Comparison of ENCODE assay signal across 8 mouse cellular contexts in the genomic region with DNA sequence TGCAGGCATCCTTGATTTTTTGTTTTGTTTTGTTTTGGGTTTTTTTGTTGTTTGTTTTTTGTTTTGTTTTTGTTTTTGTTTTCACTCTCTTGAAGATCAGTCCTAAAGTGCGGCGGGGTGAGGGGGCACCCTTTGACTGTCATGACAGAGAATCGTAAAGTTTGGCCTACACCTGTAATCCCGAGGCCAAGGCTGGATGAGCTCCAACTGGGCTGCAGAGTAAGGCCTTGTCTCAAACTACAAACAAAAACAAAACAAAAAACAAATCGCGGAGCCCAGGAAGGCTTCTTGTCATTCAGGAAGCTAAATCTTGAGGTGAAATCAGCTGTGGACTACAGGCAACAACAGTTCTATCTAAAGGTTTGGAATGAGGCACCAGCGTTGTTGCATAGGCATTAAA. TPM values are rescaled to one million over a fixed set of nuclear protein-coding genes. Genes with fewer than 3 reads are reported as not detected.
DNase-seq lines count a peak whose midpoint lies in the region; ATAC-seq lines count a peak whose summit lies in the region.

No protein-coding gene starts in this region.

- ATAC-seq in heart, embryonic 12.5 days (ENCODE audit: insufficient number of reproducible peaks, low FRiP score): no peak
- ATAC-seq in kidney, embryonic 15.5 days (replicated peaks; ENCODE audit: low FRiP score): no peak
- no peak for ATAC-seq in midbrain, embryonic 11.5 days (ENCODE audit: low FRiP score)
- ATAC-seq in megakaryocyte progenitor cell, adult 5-6 weeks (replicated peaks; ENCODE audit: poor library complexity): no peak

- intact Hi-C loops in left cerebral cortex, postnatal 36 days (cut with DNase I): no loop called here

- WGBS in heart, embryonic 12.5 days: 52% methylated on average over 7 of the region's 7 CpGs
- 38% methylated on average over 7 of the region's 7 CpGs for WGBS in kidney, embryonic 15.5 days
- WGBS in midbrain, embryonic 11.5 days: 57% methylated on average over 7 of the region's 7 CpGs

- H3K4me2 ChIP-seq in heart, embryonic 12.5 days: peak overlapping the region; percentile 97
- H3K4me2 ChIP-seq in kidney, embryonic 15.5 days: peak overlapping the region; percentile 71
- H3K4me2 ChIP-seq in midbrain, embryonic 11.5 days: peak overlapping the region; percentile 76

- H3K9ac ChIP-seq in heart, embryonic 12.5 days: peak overlapping the region; percentile 86
- H3K9ac ChIP-seq in kidney, embryonic 15.5 days: peak overlapping the region; percentile 78
- H3K9ac ChIP-seq in midbrain, embryonic 11.5 days (ENCODE audit: low read length): peak overlapping the region; percentile 87

- H3K4me1 ChIP-seq in heart, embryonic 12.5 days (replicated peaks): peaks cover 8% of the 10 kb centered on the region
- H3K4me1 ChIP-seq in kidney, embryonic 15.5 days: peaks cover 12% of the 10 kb centered on the region
- H3K4me1 ChIP-seq in midbrain, embryonic 11.5 days (ENCODE audit: control insufficient read depth, insufficient read depth, low read length): peaks cover 6% of the 10 kb centered on the region; the same call in 1 of the 2 replicates

- no peak overlapping the region for H3K27ac ChIP-seq in heart, embryonic 12.5 days (ENCODE audit: poor library complexity, severe bottlenecking)
- no peak overlapping the region for H3K27ac ChIP-seq in kidney, embryonic 15.5 days
- H3K27ac ChIP-seq in midbrain, embryonic 11.5 days (ENCODE audit: low read depth, low read length): no peak overlapping the region

- H3K27me3 ChIP-seq in heart, embryonic 12.5 days (replicated peaks): no peaks in the 10 kb centered on the region
- H3K27me3 ChIP-seq in kidney, embryonic 15.5 days: no peaks in the 10 kb centered on the region
- no peaks in the 10 kb centered on the region for H3K27me3 ChIP-seq in midbrain, embryonic 11.5 days (ENCODE audit: control insufficient read depth, insufficient read depth, low read length)

- H3K36me3 ChIP-seq in heart, embryonic 12.5 days: no peaks in the 10 kb centered on the region
- H3K36me3 ChIP-seq in kidney, embryonic 15.5 days: no peaks in the 10 kb centered on the region
- no peaks in the 10 kb centered on the region for H3K36me3 ChIP-seq in midbrain, embryonic 11.5 days (ENCODE audit: control insufficient read depth, insufficient read depth, low read length)

- H3K4me3 ChIP-seq in heart, embryonic 12.5 days: peak overlapping the region; percentile 97
- peak overlapping the region; percentile 81 for H3K4me3 ChIP-seq in kidney, embryonic 15.5 days (replicated peaks)
- peak overlapping the region; percentile 73 for H3K4me3 ChIP-seq in midbrain, embryonic 11.5 days (ENCODE audit: low read depth, low read length)

- no peaks in the 10 kb centered on the region for H3K9me3 ChIP-seq in heart, embryonic 12.5 days (replicated peaks)
- no peaks in the 10 kb centered on the region for H3K9me3 ChIP-seq in kidney, embryonic 15.5 days (replicated peaks)
- no peaks in the 10 kb centered on the region for H3K9me3 ChIP-seq in midbrain, embryonic 11.5 days (ENCODE audit: control insufficient read depth, low read length)

- peak; percentile 12 for DNase-seq in left cerebral cortex, postnatal 36 days (ENCODE audit: low spot score in 2 of 2)
- no peak for DNase-seq in left cerebral cortex, adult 11 months (ENCODE audit: low spot score)
- peak; percentile 79 for DNase-seq in cerebellum, adult 9-10 months
- no peak for DNase-seq in midbrain, embryonic 11.5 days (ENCODE audit: low spot score, missing footprints)
- DNase-seq in spleen, postnatal 36 days (ENCODE audit: low spot score in 2 of 2): no peak

RNA-seq across cellular contexts. Expression of a gene that starts 1.1 kb away (rescaled TPM):
- total RNA-seq in left cerebral cortex, postnatal 36 days (2021): 10 to 100 TPM; 40.2 to 40.3 TPM
- polyA plus RNA-seq in heart, embryonic 12.5 days (2016; fragmentation: Nextera tagmentation; extraction: Ambion mirVana): 30.2 and 32.1 TPM in 2 replicates
- polyA plus RNA-seq in kidney, embryonic 15.5 days (2015; fragmentation: Nextera tagmentation; extraction: Ambion mirVana): 31.0 and 34.1 TPM in 2 replicates
- polyA plus RNA-seq in midbrain, embryonic 11.5 days (2014; fragmentation: Nextera tagmentation; extraction: Ambion mirVana): 22.8 and 23.2 TPM in 2 replicates
- total RNA-seq in megakaryocyte progenitor cell, adult 5-6 weeks (2015): 20.0 and 21.7 TPM in 2 replicates
- 30.2 and 32.8 TPM in 2 replicates for total RNA-seq in megakaryocyte progenitor cell, adult 5-6 weeks (2017)

Comparison
In these comparisons a context has a peak if more than half of its experiments do, and no peak if none do; other contexts are left out.
1. DNase-seq: peak in left cerebral cortex, postnatal 36 days (2 of 2) and cerebellum, adult 9-10 months (single experiment); none in left cerebral cortex, adult 11 months (single experiment), midbrain, embryonic 11.5 days (single experiment) and spleen, postnatal 36 days (0 of 2).
2. Peak in every context shown above with its lines, with median percentiles within 50 percentile points of each other: H3K4me2 ChIP-seq, H3K4me3 ChIP-seq and H3K9ac ChIP-seq.